Mouse (Mus musculus): ENCODE results near the gene Aldoart2.

DNA sequence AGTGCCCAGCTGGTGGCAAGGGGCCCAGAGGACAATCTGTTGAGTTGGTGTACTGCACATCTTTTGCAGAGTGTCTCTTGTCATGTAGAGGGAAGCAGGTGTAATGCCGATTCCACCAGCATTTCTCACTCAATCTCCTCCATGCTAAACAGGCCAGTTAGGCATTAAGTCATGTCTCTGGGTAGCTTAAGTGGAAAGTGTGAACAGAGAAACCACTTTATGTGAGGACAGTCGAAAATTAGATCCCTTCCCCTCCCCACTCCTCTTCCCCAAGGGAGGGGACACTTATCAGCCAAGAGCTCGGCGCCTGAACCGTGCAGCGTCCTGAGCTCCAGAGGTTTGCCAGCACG is 33.5 kb downstream of the Aldoart2 start:
- TF ChIP-seq POLR2A (IDR thresholded peaks at IDR 0.05; ENCODE audit: insufficient read length, low read depth) (no peak), REST (IDR thresholded peaks at IDR 0.05; ENCODE audit: insufficient read depth, insufficient read length) (no peak)
